Mouse (Mus musculus): ENCODE measurements around the gene Wdr77. TPM values are rescaled to one million over a fixed set of nuclear protein-coding genes. Genes with fewer than 3 reads are reported as not detected.

Gene Wdr77
- polyA plus RNA-seq, 2 experiments: 21.3 to 32.4 TPM

GRCm38 (mm10) chr3:105921959-105922358 is 37.2 kb upstream of the Wdr77 start:
- H3K9ac ChIP-seq (replicated peaks): no peak overlapping the region
- H3K27ac ChIP-seq: no peak overlapping the region
- H3K4me1 ChIP-seq (replicated peaks; ENCODE audit: control insufficient read depth in 2 of 2, insufficient read depth in 2 of 2, low read length in 1 of 2): peaks cover 9 to 29% of the 10 kb centered on the region in 2 experiments
- no peak overlapping the region for H3K4me3 ChIP-seq (ENCODE audit: insufficient read depth in 1 of 2, low read depth in 2 of 2, low read length in 2 of 2)
- TF ChIP-seq CTCF (IDR thresholded peaks at IDR 0.05; ENCODE audit: low read depth) (no peak), EP300 (IDR thresholded peaks at IDR 0.05; ENCODE audit: low read depth) (no peak)
- WGBS (ENCODE audit: insufficient replicate concordance): 51% methylated on average over 2 of the region's 2 CpGs
- no peak for ATAC-seq (ENCODE audit: insufficient read depth)
- DNase-seq (ENCODE audit: low read depth in 3 of 3, low spot score in 3 of 3): no peak
- H3K36me3 ChIP-seq (replicated peaks; ENCODE audit: control insufficient read depth, insufficient read depth, low read depth): no peaks in the 10 kb centered on the region
- no peaks in the 10 kb centered on the region for H3K9me3 ChIP-seq (ENCODE audit: control insufficient read depth, low read length)
- H3K4me2 ChIP-seq (ENCODE audit: low read depth): no peak overlapping the region
- H3K27me3 ChIP-seq (ENCODE audit: control insufficient read depth, insufficient read depth, low read length): no peaks in the 10 kb centered on the region

GRCm38 (mm10) chr3:105924616-105925015 is 34.6 kb upstream of the Wdr77 start:
- Histone ChIP-seq H3K4me3 (ENCODE audit: insufficient read depth in 1 of 2, low read depth in 2 of 2, low read length in 2 of 2) (no peak overlapping the region), H3K4me1 (replicated peaks; ENCODE audit: control insufficient read depth in 2 of 2, insufficient read depth in 2 of 2, low read length in 1 of 2) (peaks cover 2 to 18% of the 10 kb centered on the region in 2 experiments; a peak in 3 of 4 replicates), H3K27ac (no peak overlapping the region), H3K36me3 (replicated peaks; ENCODE audit: control insufficient read depth, insufficient read depth, low read depth) (no peaks in the 10 kb centered on the region), H3K9ac (replicated peaks) (no peak overlapping the region), H3K4me2 (ENCODE audit: low read depth) (no peak overlapping the region), H3K9me3 (ENCODE audit: control insufficient read depth, low read length) (no peaks in the 10 kb centered on the region), H3K27me3 (ENCODE audit: control insufficient read depth, insufficient read depth, low read length) (no peaks in the 10 kb centered on the region)
- DNase-seq (ENCODE audit: low read depth in 3 of 3, low spot score in 3 of 3) (no peak), ATAC-seq (ENCODE audit: insufficient read depth) (peak; percentile 65)
- WGBS (ENCODE audit: insufficient replicate concordance): 42% methylated on average over 9 of the region's 9 CpGs
- no peak for TF ChIP-seq CTCF (IDR thresholded peaks at IDR 0.05; ENCODE audit: low read depth)
- no peak for TF ChIP-seq EP300 (IDR thresholded peaks at IDR 0.05; ENCODE audit: low read depth)

- ATAC-seq (ENCODE audit: insufficient read depth) (no peak), DNase-seq (ENCODE audit: low read depth in 3 of 3, low spot score in 3 of 3) (no peak)
- H3K27me3 ChIP-seq (ENCODE audit: control insufficient read depth, insufficient read depth, low read length): no peaks in the 10 kb centered on the region
- TF ChIP-seq CTCF (IDR thresholded peaks at IDR 0.05; ENCODE audit: low read depth) (no peak), EP300 (IDR thresholded peaks at IDR 0.05; ENCODE audit: low read depth) (no peak)
- H3K27ac ChIP-seq: no peak overlapping the region
- no peak overlapping the region for H3K4me2 ChIP-seq (ENCODE audit: low read depth)
- H3K4me1 ChIP-seq (replicated peaks; ENCODE audit: control insufficient read depth in 2 of 2, insufficient read depth in 2 of 2, low read length in 1 of 2): peaks cover 2 to 22% of the 10 kb centered on the region in 2 experiments; a peak in 3 of 4 replicates
- no peak overlapping the region for H3K9ac ChIP-seq (replicated peaks)
- H3K36me3 ChIP-seq (replicated peaks; ENCODE audit: control insufficient read depth, insufficient read depth, low read depth): no peaks in the 10 kb centered on the region
- WGBS (ENCODE audit: insufficient replicate concordance): 61% methylated on average over 7 of the region's 7 CpGs
- no peak overlapping the region for H3K4me3 ChIP-seq (ENCODE audit: insufficient read depth in 1 of 2, low read depth in 2 of 2, low read length in 2 of 2)
- no peaks in the 10 kb centered on the region for H3K9me3 ChIP-seq (ENCODE audit: control insufficient read depth, low read length)
Observed at GRCm38 (mm10) chr3:105927561-105928194, 31.5 kb upstream of the Wdr77 start.

GRCm38 (mm10) chr3:105928195-105928569 is 31.0 kb upstream of the Wdr77 start:
- ATAC-seq (ENCODE audit: insufficient read depth) (no peak), DNase-seq (ENCODE audit: low read depth in 3 of 3, low spot score in 3 of 3) (no peak)
- H3K9me3 ChIP-seq (ENCODE audit: control insufficient read depth, low read length): no peaks in the 10 kb centered on the region
- no peak for TF ChIP-seq CTCF (IDR thresholded peaks at IDR 0.05; ENCODE audit: low read depth)
- TF ChIP-seq EP300 (IDR thresholded peaks at IDR 0.05; ENCODE audit: low read depth): no peak
- H3K27me3 ChIP-seq (ENCODE audit: control insufficient read depth, insufficient read depth, low read length): no peaks in the 10 kb centered on the region
- H3K36me3 ChIP-seq (replicated peaks; ENCODE audit: control insufficient read depth, insufficient read depth, low read depth): no peaks in the 10 kb centered on the region
- no peak overlapping the region for H3K4me3 ChIP-seq (ENCODE audit: insufficient read depth in 1 of 2, low read depth in 2 of 2, low read length in 2 of 2)
- H3K4me1 ChIP-seq (replicated peaks; ENCODE audit: control insufficient read depth in 2 of 2, insufficient read depth in 2 of 2, low read length in 1 of 2): peaks cover 2 to 25% of the 10 kb centered on the region in 2 experiments; a peak in 3 of 4 replicates
- 64% methylated on average over 3 of the region's 3 CpGs for WGBS (ENCODE audit: insufficient replicate concordance)
- H3K4me2 ChIP-seq (ENCODE audit: low read depth): no peak overlapping the region
- H3K27ac ChIP-seq: no peak overlapping the region
- no peak overlapping the region for H3K9ac ChIP-seq (replicated peaks)

GRCm38 (mm10) chr3:105928781-105929180 is 30.4 kb upstream of the Wdr77 start:
- TF ChIP-seq CTCF (IDR thresholded peaks at IDR 0.05; ENCODE audit: low read depth): no peak
- no peak for TF ChIP-seq EP300 (IDR thresholded peaks at IDR 0.05; ENCODE audit: low read depth)
- H3K4me1 ChIP-seq (replicated peaks; ENCODE audit: control insufficient read depth in 2 of 2, insufficient read depth in 2 of 2, low read length in 1 of 2): peaks cover 2 to 25% of the 10 kb centered on the region in 2 experiments; a peak in 3 of 4 replicates
- H3K9ac ChIP-seq (replicated peaks): no peak overlapping the region
- no peak overlapping the region for H3K4me2 ChIP-seq (ENCODE audit: low read depth)
- H3K9me3 ChIP-seq (ENCODE audit: control insufficient read depth, low read length): no peaks in the 10 kb centered on the region
- H3K4me3 ChIP-seq (ENCODE audit: insufficient read depth in 1 of 2, low read depth in 2 of 2, low read length in 2 of 2): no peak overlapping the region
- WGBS (ENCODE audit: insufficient replicate concordance): 73% methylated on average over 6 of the region's 6 CpGs
- no peak for ATAC-seq (ENCODE audit: insufficient read depth)
- H3K27ac ChIP-seq: no peak overlapping the region
- no peaks in the 10 kb centered on the region for H3K27me3 ChIP-seq (ENCODE audit: control insufficient read depth, insufficient read depth, low read length)
- no peaks in the 10 kb centered on the region for H3K36me3 ChIP-seq (replicated peaks; ENCODE audit: control insufficient read depth, insufficient read depth, low read depth)
- DNase-seq (ENCODE audit: low read depth in 3 of 3, low spot score in 3 of 3): no peak
